Mouse (Mus musculus) intestine, embryonic 16.5 days (tissue): Measurements from ENCODE around the gene Zc3h8. TPM values are rescaled to one million over a fixed set of nuclear protein-coding genes. Genes with fewer than 3 reads are reported as not detected.

ENCODE experiments used
- ATAC-seq: fragments of 200-750 bp; cut with Nextera tagmentation; 2 replicates; pipeline ENCODE4 v1.8.0; 2017; ENCODE audit warnings: moderate TSS enrichment, moderate library complexity
- H3K27ac ChIP-seq: fragments of 300-500 bp; sonication (generic); 2 replicates; pipeline ENCODE4 v1.5.1; 2014; ENCODE audit warnings: mild to moderate bottlenecking, low read length
- H3K27me3 ChIP-seq: fragments of 300-500 bp; sonication (generic); replicated peaks from 2 replicates; pipeline ENCODE4 v1.6.1; 2014; ENCODE audit warnings: low read length, control low read depth, mixed read lengths; ENCODE audit not compliant: control insufficient read depth, insufficient read depth
- H3K36me3 ChIP-seq: fragments of 300-500 bp; sonication (generic); 2 replicates; pipeline ENCODE4 v1.6.1; 2014; ENCODE audit warnings: low read length, control low read depth; ENCODE audit not compliant: control insufficient read depth, insufficient read depth
- H3K4me1 ChIP-seq: fragments of 300-500 bp; sonication (generic); 2 replicates; pipeline ENCODE4 v1.6.1; 2014; ENCODE audit warnings: low read length, control low read depth, mixed read lengths; ENCODE audit not compliant: control insufficient read depth, insufficient read depth
- H3K4me2 ChIP-seq: fragments of 300-500 bp; sonication (generic); 2 replicates; pipeline ENCODE4 v1.6.1; 2014; ENCODE audit warnings: low read depth, low read length, control low read depth
- H3K4me3 ChIP-seq: fragments of 300-500 bp; sonication (generic); 2 replicates; pipeline ENCODE4 v1.5.1; 2014; ENCODE audit warnings: mild to moderate bottlenecking, low read length
- H3K9ac ChIP-seq: fragments of 300-500 bp; sonication (generic); 2 replicates; pipeline ENCODE4 v1.6.1; 2014; ENCODE audit warnings: low read depth, low read length
- H3K9me3 ChIP-seq: fragments of 300-500 bp; sonication (generic); 2 replicates; pipeline ENCODE4 v1.6.1; 2016; ENCODE audit warnings: low read length, control low read depth; ENCODE audit not compliant: control insufficient read depth
- WGBS: fragments of 180-500 bp; shearing (Covaris S2); extraction: QIAGEN DNeasy Blood & Tissue Kit; methylation state at CpG from one replicate; pipeline ENCODE4 v1.1.7; 2014; 5-methylcytosine and 5-hydroxymethylcytosine counted together
- microRNA-seq: library from miRNA; unstranded; fragments of <30 nt; microRNA quantifications from one replicate; pipeline ENCODE4, GENCODE M21; 2016
- polyA plus RNA-seq: library from polyadenylated mRNA; unstranded; fragments of >200 nt; fragmentation: Nextera tagmentation; extraction: Ambion mirVana; gene quantifications from 2 replicates; pipeline ENCODE4 v1.2.1, GENCODE M21; 2015

Gene Zc3h8
- polyA plus RNA-seq, 1 experiment from 2014 or later = 6.1 TPM

- Histone ChIP-seq H3K4me1 (no peaks in the 10 kb centered on the region), H3K27ac (no peak overlapping the region), H3K9me3 (0 out of 2 replicates have a peak, but pooled peaks cover 2% of the 10 kb centered on the region), H3K9ac (no peak overlapping the region), H3K4me3 (no peak overlapping the region), H3K4me2 (no peak overlapping the region), H3K36me3 (no peaks in the 10 kb centered on the region), H3K27me3 (no peaks in the 10 kb centered on the region)
- ATAC-seq = no peak
- 77% methylated on average over 6 of the region's 6 CpGs for WGBS
These were observed 41.0 kb downstream of the Zc3h8 start for GRCm38 (mm10) chr2:128902843-128903242.

- Histone ChIP-seq H3K4me1 (no peaks in the 10 kb centered on the region), H3K36me3 (no peaks in the 10 kb centered on the region), H3K9ac (peak overlapping the region; percentile 44), H3K27me3 (no peaks in the 10 kb centered on the region), H3K9me3 (peaks cover 3% of the 10 kb centered on the region; the same call in 1 of the 2 replicates), H3K4me2 (peak overlapping the region; percentile 74), H3K4me3 (peak overlapping the region; percentile 47), H3K27ac (no peak overlapping the region)
- WGBS = 5% methylated on average over 35 of the region's 37 CpGs
- ATAC-seq = peak; percentile 67; the same call in 1 of the 2 replicates
These were observed 51.6 kb downstream of the Zc3h8 start for GRCm38 (mm10) chr2:128892180-128892721.

GRCm38 (mm10) chr2:128890661-128891335 is 53.1 kb downstream of the Zc3h8 start:
- 84% methylated on average over 4 of the region's 4 CpGs for WGBS
- Histone ChIP-seq H3K9me3 (peaks cover 3% of the 10 kb centered on the region; the same call in 1 of the 2 replicates), H3K4me2 (no peak overlapping the region), H3K4me1 (no peaks in the 10 kb centered on the region), H3K27ac (no peak overlapping the region), H3K9ac (no peak overlapping the region), H3K27me3 (no peaks in the 10 kb centered on the region), H3K36me3 (no peaks in the 10 kb centered on the region), H3K4me3 (no peak overlapping the region)
- ATAC-seq = no peak

- no peak for ATAC-seq
- Histone ChIP-seq H3K27me3 (no peaks in the 10 kb centered on the region), H3K4me1 (no peaks in the 10 kb centered on the region), H3K27ac (no peak overlapping the region), H3K36me3 (no peaks in the 10 kb centered on the region), H3K9me3 (peaks cover 3% of the 10 kb centered on the region; the same call in 1 of the 2 replicates), H3K4me3 (no peak overlapping the region), H3K9ac (no peak overlapping the region), H3K4me2 (no peak overlapping the region)
- WGBS = 62% methylated on average over 6 of the region's 6 CpGs
These were observed 55.9 kb downstream of the Zc3h8 start for GRCm38 (mm10) chr2:128887866-128888550.

- Histone ChIP-seq H3K4me3 (no peak overlapping the region), H3K27me3 (no peaks in the 10 kb centered on the region), H3K27ac (no peak overlapping the region), H3K9ac (no peak overlapping the region), H3K36me3 (no peaks in the 10 kb centered on the region), H3K4me2 (no peak overlapping the region), H3K9me3 (no peaks in the 10 kb centered on the region), H3K4me1 (no peaks in the 10 kb centered on the region)
- 81% methylated on average over 8 of the region's 8 CpGs for WGBS
- ATAC-seq = no peak
These were observed 58.6 kb downstream of the Zc3h8 start for GRCm38 (mm10) chr2:128885225-128885811.

GRCm38 (mm10) chr2:128881236-128881635 is 62.6 kb downstream of the Zc3h8 start:
- no peak overlapping the region for H3K9ac ChIP-seq

More at GRCm38 (mm10) chr2:128881236-128881635, 62.6 kb downstream of the Zc3h8 start:
- no peaks in the 10 kb centered on the region for H3K9me3 ChIP-seq
- no peak overlapping the region for H3K4me3 ChIP-seq
- H3K4me1 ChIP-seq = no peaks in the 10 kb centered on the region
- H3K27me3 ChIP-seq = no peaks in the 10 kb centered on the region
- WGBS = 62% methylated on average over 4 of the region's 4 CpGs
- H3K27ac ChIP-seq = no peak overlapping the region
- no peaks in the 10 kb centered on the region for H3K36me3 ChIP-seq
- H3K4me2 ChIP-seq = no peak overlapping the region
- ATAC-seq = no peak

Small RNA genes within 50 kb of the gene (microRNA-seq; reads per million reads assigned to microRNA genes)
- gene Gm22859 = not detected

Other genes with a start within 250 kb of the Zc3h8 start
- gene Mertk, start 245.1 kb downstream of the Zc3h8 start, polyA plus RNA-seq = 13.5 and 15.0 TPM in 2 replicates
- 54.6 and 62.4 TPM in 2 replicates for gene Tmem87b, start 126.0 kb downstream of the Zc3h8 start, polyA plus RNA-seq
- gene Fbln7, start 81.1 kb downstream of the Zc3h8 start, polyA plus RNA-seq = 12.4 and 13.3 TPM in 2 replicates
- 0.89 and 1.2 TPM in 2 replicates for gene Zc3h6, start 23.3 kb upstream of the Zc3h8 start, polyA plus RNA-seq
- 6.8 and 7.8 TPM in 2 replicates for gene Gm10762, start 23.6 kb upstream of the Zc3h8 start, polyA plus RNA-seq
- gene Vinac1, start 104.1 kb upstream of the Zc3h8 start, polyA plus RNA-seq = 0.05 and 0.12 TPM in 2 replicates
- 8.2 and 9.1 TPM in 2 replicates for gene Ttl, start 121.9 kb upstream of the Zc3h8 start, polyA plus RNA-seq
- gene Polr1b, start 156.9 kb upstream of the Zc3h8 start, polyA plus RNA-seq = 19.6 and 21.8 TPM in 2 replicates
- gene Chchd5, start 185.6 kb upstream of the Zc3h8 start, polyA plus RNA-seq = 23.8 and 26.9 TPM in 2 replicates